Mouse (Mus musculus) cortical plate, adult 2 months (tissue): Measurements from ENCODE around the gene Rsc1a1.

Source experiments
- CTCF ChIP-seq: fragments of 200-500 bp; IDR thresholded peaks from 2 replicates; pipeline ENCODE4 v1.5.1; 2011; ENCODE audit warnings: mild to moderate bottlenecking, control low read depth, low read length; ENCODE audit not compliant: insufficient read depth; ENCODE audit errors: extremely low read depth
- POLR2A ChIP-seq: fragments of 200-500 bp; IDR thresholded peaks from 2 replicates; pipeline ENCODE4 v1.6.1; 2011; ENCODE audit warnings: mild to moderate bottlenecking, low read length, control low read depth; ENCODE audit not compliant: insufficient read depth; ENCODE audit errors: extremely low read depth

DNA sequence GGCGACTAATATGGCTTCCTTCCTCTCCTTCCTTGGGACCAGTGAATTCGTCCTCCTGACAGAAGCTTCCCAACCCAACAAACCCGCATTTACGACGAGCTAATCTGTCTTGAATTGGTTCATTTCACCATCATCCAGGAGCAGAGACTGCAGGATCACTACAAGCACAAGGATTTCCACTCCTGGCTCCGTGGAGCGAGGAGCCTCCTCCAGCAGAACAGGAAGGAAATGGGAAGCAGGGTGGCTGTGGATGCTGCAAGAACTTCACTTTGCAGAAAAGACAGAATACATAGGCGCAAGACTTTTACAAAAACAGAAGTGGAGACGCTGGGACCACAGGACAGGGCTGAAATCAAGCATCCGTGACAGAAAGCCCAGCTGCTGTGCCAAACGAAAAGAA, 39.2 kb upstream of the Rsc1a1 start:
- no peak for TF ChIP-seq POLR2A
- no peak for TF ChIP-seq CTCF
